Mouse (Mus musculus) embryonic fibroblast, embryonic 13.5 days (primary cell): Measurements from ENCODE around the gene Mlxipl. TPM values are rescaled to one million over a fixed set of nuclear protein-coding genes. Genes with fewer than 3 reads are reported as not detected.
A peak's percentile ranks its signal among the peaks of the same experiment; 100 is the strongest.

Experiments
- H3K27ac ChIP-seq: 2 replicates; pipeline ENCODE4 v1.5.1; 2012; ENCODE audit warnings: low read length, control low read depth, inconsistent platforms; ENCODE audit not compliant: insufficient read depth
- H3K4me1 ChIP-seq: 2 replicates; pipeline ENCODE4 v1.6.1; 2011; ENCODE audit warnings: low read length; ENCODE audit not compliant: control insufficient read depth, insufficient read depth
- H3K4me3 ChIP-seq: 2 replicates; pipeline ENCODE4 v1.5.1; 2011; ENCODE audit warnings: mild to moderate bottlenecking, control low read depth, low read length; ENCODE audit not compliant: insufficient read depth
- CTCF ChIP-seq: IDR thresholded peaks from 2 replicates; pipeline ENCODE4 v1.5.1; 2011; ENCODE audit warnings: mild to moderate bottlenecking, control low read depth, low read length, moderate library complexity, borderline replicate concordance; ENCODE audit not compliant: insufficient read depth
- POLR2A ChIP-seq: IDR thresholded peaks from 2 replicates; pipeline ENCODE4 v1.6.1; 2011; ENCODE audit warnings: low read depth, mild to moderate bottlenecking, control low read depth, low read length, moderate library complexity
- polyA plus RNA-seq: library from polyadenylated mRNA; stranded (reverse); fragments of >200 nt; gene quantifications from 2 replicates; pipeline ENCODE4 v1.2.4, GENCODE M21; 2011; ENCODE audit warnings: low read depth; ENCODE audit not compliant: missing spikeins, insufficient read length

Mlxipl gene
- polyA plus RNA-seq, 1 experiment, result not detected

DNA sequence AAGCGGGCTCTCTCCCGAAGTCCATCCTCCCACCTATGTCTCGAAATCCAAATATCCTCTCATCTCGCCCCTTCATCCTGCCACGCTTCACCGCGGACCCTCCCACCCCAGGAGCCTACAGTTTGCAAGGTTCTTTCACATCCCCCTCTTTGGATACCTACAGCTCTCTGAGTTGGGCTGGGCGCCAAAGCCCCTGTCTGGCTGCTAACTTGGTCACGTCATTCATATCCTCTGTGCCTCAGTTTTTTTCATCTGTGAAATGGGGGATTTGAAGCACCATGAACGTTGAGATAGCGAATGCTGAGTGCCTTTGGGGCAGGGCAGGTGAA, 11.2 kb upstream of the Mlxipl start:
- peak overlapping the region; percentile 44 for H3K4me3 ChIP-seq
- no peaks in the 10 kb centered on the region for H3K4me1 ChIP-seq
- no peak overlapping the region for H3K27ac ChIP-seq
- no peak for TF ChIP-seq POLR2A
- no peak for TF ChIP-seq CTCF

DNA sequence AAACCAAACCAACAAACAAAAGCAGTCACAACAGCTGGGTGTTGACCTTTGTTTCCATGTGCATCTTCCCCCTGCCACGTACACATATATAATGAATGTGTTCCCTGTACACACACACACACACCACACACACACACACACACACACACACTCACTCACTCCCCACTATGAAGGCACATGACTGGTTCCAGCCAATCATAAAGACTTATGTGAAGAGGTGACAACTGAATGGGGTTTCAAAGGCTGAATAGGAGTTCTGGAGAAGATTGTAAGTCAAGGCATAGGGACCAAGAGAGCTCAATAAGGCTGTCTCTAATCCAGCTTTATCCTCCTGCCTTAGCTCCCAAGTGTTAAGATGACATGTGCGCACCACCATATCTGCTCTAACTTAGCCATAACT, 10.1 kb upstream of the Mlxipl start:
- Histone ChIP-seq H3K4me3 (no peak overlapping the region), H3K27ac (no peak overlapping the region), H3K4me1 (no peaks in the 10 kb centered on the region)
- TF ChIP-seq POLR2A, result no peak
- TF ChIP-seq CTCF, result no peak

- no peak overlapping the region for H3K4me3 ChIP-seq
- no peak overlapping the region for H3K27ac ChIP-seq
- TF ChIP-seq CTCF, result no peak
- TF ChIP-seq POLR2A, result no peak
- H3K4me1 ChIP-seq, result no peaks in the 10 kb centered on the region
Observed at GRCm38 (mm10) chr5:135080539-135080938, 9.2 kb upstream of the Mlxipl start.

DNA sequence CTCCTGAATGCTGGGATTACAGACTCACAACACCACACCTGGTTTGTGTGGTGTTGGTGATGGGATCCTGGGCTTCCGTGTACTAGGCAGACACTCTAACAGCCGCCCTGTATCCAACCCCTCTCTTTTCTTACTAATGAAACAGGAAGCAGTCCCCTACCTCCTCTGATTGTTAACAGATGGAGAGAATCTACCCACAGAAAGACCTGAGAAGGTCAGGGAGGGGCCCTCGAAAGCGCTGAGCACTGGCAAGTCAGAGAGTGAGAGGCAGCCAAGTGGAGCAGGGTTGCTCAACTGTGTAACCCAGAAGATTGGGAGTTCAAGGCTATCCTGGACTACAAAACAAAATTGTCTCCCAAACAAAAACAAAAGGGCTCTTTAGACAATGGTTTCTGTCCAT, 2.8 kb upstream of the Mlxipl start:
- Histone ChIP-seq H3K4me3 (no peak overlapping the region), H3K4me1 (no peaks in the 10 kb centered on the region), H3K27ac (no peak overlapping the region)
- TF ChIP-seq CTCF (no peak), POLR2A (no peak)

- no peak overlapping the region for H3K27ac ChIP-seq
- H3K4me3 ChIP-seq, result no peak overlapping the region
- no peaks in the 10 kb centered on the region for H3K4me1 ChIP-seq
- TF ChIP-seq CTCF (no peak), POLR2A (no peak)
Observed at GRCm38 (mm10) chr5:135100981-135101380, 11.3 kb downstream of the Mlxipl start.

DNA sequence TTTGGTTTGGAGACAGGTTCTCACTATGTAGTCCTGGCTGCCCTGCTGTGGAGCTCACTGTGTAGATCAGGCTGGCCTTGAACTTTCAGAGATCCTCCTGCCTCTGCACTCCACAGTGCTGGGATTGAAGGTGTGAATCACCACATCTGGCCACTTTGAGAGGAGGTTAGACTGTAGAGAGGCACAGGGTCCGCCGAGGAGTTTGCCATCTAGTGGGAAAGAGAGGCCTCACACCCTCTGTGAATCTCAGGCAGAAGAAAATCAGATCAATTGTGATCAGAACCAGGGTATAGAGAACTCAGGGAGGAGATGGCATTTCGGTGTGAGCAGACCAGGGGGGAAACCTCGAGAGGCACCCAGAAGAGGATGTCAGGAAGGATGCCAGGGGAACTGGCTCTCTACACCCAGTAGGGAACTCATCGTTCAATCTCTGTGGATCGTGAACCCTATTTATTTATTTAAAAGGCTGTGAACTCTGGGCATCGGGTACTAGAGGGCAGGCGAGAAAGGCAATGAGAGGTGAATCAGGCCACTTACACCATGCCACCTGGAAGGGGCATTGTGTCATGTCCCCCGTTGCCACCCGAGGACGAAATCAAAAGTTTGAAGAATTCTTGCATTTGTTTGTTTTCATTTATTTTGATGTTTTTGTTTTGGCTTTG, 14.4 kb downstream of the Mlxipl start:
- TF ChIP-seq POLR2A (no peak), CTCF (no peak)
- no peak overlapping the region for H3K27ac ChIP-seq
- H3K4me1 ChIP-seq, result no peaks in the 10 kb centered on the region
- no peak overlapping the region for H3K4me3 ChIP-seq

DNA sequence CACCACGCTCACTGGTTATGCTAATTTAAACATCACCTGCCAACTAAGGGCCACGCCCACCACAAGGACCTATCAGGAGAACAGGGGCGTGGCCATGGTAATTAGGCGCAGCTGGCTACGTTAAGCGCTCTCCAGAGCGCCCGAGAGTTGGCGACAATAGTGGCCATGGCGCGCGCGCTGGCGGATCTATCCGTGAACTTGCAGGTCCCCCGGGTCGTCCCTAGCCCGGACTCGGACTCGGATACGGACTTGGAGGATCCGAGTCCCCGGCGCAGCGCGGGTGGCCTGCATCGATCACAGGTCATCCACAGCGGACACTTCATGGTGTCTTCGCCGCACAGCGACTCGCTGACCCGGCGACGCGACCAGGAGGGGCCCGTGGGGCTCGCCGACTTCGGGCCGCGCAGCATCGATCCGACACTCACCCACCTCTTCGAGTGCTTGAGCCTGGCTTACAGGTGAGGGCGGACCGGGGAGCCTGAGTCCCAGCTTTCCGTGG, 17.1 kb downstream of the Mlxipl start:
- Histone ChIP-seq H3K27ac (no peak overlapping the region), H3K4me1 (no peaks in the 10 kb centered on the region), H3K4me3 (peak overlapping the region; percentile 19; the same call in 1 of the 2 replicates)
- no peak for TF ChIP-seq CTCF
- no peak for TF ChIP-seq POLR2A

DNA sequence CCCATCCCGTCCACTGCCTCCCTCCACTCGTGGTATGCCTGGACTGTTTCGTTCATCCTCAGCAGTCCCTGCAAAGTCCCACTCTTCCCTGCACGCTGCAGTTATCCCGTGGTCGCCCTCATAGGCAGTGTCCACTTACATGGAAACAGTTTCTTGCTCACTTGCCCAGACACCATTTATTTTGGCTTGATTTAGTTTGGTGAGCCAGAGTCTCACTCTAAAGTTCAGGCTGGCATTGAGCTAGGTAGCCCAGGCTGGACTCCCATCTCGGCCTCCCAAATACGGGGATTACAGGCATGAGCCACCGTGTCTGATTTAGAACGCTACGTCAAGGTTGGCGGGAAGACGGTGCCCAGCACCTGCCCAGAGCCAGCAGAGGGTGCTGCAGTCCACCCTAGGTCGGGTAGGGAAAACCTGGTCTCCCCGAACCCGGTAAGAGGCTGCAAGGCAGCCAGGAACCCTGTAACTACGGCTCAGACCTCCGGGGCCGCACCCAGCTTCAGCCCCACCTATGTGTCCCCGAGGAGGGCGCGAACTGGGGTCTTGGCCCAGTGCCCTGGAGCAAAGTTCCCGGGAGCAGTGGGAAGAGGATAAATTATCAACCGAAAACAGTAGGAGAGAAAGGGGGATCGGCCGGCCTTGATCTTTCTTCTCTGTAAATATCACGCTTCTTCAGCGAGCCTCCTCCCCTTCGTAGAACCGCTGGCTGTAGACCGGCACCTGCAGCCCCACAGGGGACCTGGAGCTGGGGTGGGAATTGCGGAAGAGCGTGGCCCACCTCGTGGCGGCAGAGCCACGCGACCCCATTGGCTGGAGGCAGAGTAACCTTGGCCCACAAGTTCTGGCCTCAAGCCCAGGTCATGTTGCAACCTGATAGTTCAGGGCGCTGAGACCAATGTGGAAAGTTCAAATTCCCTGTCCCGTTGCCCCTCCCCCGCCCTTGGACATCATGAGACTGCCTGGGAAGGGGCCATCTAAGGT, 18.1 kb downstream of the Mlxipl start:
- TF ChIP-seq POLR2A (no peak), CTCF (peak; percentile 65; the same call in 1 of the 2 replicates)
- Histone ChIP-seq H3K4me3 (no peak overlapping the region), H3K4me1 (no peaks in the 10 kb centered on the region), H3K27ac (no peak overlapping the region)

DNA sequence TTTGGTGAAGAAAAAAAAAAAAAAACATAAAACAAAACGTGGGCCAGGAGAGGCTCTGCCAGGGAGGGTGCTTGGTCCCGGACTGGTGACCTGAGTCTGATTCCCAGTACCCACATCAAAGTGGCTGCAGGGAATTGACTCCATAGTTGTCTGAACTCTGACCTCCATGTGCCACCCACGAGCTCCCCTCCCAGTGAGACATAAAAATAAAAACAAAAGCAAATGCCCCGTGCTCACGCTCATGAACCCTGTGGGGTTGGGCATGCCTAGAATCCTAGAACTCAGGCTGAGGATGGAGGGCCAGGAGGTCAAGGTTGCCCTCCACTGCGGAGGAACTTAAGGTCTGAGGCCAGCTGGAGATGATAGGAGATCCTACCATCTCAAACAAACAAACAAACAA, 19.3 kb downstream of the Mlxipl start:
- Histone ChIP-seq H3K4me3 (no peak overlapping the region), H3K27ac (no peak overlapping the region), H3K4me1 (no peaks in the 10 kb centered on the region)
- TF ChIP-seq CTCF (no peak), POLR2A (no peak)

DNA sequence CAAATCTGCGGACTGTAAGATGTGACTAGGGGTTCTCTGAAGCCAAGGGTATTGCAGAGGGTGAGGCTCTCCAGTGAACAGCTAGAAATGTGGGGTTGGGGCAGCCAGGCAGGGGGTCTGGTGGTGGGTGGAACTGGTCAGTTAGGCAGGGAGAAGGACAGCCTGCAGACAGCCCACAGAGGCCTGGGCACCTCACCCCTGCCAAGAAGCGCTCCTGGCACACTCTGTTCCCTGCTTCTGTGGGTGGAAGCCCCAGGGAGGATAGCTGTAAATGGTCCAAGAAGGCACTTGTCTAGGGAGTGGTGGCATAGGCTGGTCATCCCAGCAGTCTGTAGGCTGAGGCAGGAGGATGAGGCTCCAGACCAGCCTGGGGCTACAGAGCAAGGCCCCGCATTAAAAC, 19.7 kb downstream of the Mlxipl start:
- no peak for TF ChIP-seq POLR2A
- no peak for TF ChIP-seq CTCF

More for the DNA sequence above, 19.7 kb downstream of the Mlxipl start:
- Histone ChIP-seq H3K4me1 (no peaks in the 10 kb centered on the region), H3K4me3 (no peak overlapping the region), H3K27ac (no peak overlapping the region)
